Mouse (Mus musculus) ES-CJ7 (cell line): ENCODE measurements around the gene Dnah11.

Experiments used
- DNase-seq: peaks from one replicate; pipeline ENCODE4 v3.0.0; 2011; ENCODE audit warnings: low read depth, low spot score

The Dnah11 gene

GRCm38 (mm10) chr12:118085291-118085690 lies 113.6 kb downstream of the Dnah11 start:
- DNase-seq, result no peak

DNA sequence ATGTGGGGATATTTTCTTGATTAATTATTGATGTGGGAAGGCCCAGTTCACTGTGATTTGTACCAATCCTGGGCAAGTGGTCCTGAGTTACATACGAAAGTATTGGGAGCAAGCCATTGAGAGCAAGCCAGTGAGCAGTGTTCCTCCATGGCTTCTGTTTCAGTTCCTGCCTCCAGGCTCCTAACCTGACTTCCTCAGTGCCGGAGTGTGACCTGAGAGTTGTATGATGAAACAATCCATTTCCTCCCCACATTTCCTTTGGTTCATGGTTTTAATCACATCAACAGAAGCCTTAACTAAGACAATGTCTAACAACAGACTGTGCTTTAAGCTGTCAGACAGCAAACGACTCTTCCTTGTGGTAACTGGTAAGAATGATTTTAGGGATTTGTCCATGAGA lies 114.0 kb downstream of the Dnah11 start:
- DNase-seq, result no peak

- no peak for DNase-seq
These were observed 114.7 kb downstream of the Dnah11 start for GRCm38 (mm10) chr12:118084134-118084533.

GRCm38 (mm10) chr12:118080441-118080840 lies 118.4 kb downstream of the Dnah11 start:
- no peak for DNase-seq

DNA sequence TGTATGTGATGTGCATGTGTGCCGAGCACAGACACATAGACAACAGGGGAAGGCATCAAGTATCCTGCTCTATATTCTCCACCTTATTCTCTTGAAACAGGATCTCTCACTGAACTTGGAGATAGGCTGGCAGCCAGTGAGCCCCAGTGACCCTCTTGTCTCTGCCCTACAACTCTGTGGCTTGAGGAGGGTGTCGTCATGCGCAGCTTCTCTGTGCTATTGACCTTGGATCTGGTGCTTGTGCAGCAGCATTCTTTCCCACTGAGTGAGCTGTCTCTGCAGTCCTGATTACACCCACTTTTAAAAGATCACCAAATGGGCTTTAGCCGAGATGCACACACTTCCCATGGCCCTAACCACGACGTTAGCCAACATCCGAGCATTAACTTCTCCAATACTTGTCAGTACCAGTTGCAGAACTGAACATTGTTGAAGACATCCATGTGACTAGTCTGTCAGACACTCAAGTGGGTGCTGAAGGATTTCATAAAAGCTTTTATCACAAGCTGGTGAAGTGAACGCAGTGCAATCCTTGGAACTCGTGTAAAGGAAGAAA lies 120.3 kb downstream of the Dnah11 start:
- DNase-seq, result no peak

- no peak for DNase-seq
These were observed 122.0 kb downstream of the Dnah11 start for GRCm38 (mm10) chr12:118076802-118077201.

- no peak for DNase-seq
These were observed 126.5 kb downstream of the Dnah11 start for GRCm38 (mm10) chr12:118072181-118072872.

DNA sequence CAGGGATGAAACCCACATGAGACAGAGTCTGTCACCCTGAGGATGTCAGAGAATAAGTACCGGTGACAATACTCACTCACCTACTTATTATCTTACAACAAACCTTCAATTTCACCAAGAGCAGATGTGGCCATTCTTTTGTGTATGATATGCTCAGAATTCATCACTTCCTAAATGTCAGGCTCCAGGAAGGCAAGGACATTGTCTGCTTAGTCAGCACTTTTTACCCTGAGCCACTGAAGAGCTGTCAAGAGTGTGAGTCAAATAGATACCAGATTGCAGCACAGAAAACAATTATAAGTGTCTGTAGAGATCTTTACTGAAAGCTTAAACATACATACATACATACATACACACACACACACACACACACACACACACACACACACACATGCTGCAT lies 127.2 kb downstream of the Dnah11 start:
- DNase-seq, result no peak

GRCm38 (mm10) chr12:118068785-118069184 lies 130.1 kb downstream of the Dnah11 start:
- DNase-seq, result no peak

DNA sequence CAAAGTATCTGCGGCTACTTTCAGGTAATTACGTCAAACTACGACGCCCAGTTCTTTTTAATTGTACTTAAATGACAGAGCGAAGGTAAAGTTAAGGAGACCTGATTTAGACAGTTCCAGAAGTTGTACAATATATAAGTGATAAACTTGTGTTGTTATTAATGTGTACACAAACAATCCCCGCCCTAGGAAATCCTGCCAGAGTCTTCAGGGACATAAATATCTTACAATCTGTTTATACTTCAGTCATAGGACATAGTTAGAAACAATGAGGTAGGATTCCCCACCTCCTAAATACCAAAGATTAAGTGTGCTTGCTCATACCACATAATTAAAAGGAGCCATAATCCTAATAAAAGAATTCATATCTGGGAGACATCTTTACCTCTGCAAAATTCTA lies 136.5 kb downstream of the Dnah11 start:
- DNase-seq, result no peak

DNA sequence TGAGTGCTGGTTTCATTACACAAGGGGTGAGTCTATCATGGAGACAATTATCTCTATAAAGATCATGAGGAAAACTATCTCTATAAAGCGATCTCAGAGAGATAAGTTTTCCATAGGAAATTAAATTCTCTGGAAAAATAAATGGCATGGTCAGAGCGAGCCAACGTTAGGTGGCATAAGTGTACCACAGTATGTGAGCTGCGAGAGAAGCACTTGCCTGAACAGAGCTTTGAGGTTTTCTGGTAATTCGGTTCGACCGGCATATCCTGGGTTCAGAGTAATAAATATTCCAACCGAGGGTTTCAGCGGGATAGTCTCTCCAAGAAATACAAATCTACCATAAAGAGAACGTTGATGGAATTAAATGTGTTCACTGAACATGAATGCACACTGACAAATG lies 142.0 kb downstream of the Dnah11 start:
- DNase-seq, result no peak

- no peak for DNase-seq
These were observed 153.5 kb downstream of the Dnah11 start for GRCm38 (mm10) chr12:118045381-118045780.

DNA sequence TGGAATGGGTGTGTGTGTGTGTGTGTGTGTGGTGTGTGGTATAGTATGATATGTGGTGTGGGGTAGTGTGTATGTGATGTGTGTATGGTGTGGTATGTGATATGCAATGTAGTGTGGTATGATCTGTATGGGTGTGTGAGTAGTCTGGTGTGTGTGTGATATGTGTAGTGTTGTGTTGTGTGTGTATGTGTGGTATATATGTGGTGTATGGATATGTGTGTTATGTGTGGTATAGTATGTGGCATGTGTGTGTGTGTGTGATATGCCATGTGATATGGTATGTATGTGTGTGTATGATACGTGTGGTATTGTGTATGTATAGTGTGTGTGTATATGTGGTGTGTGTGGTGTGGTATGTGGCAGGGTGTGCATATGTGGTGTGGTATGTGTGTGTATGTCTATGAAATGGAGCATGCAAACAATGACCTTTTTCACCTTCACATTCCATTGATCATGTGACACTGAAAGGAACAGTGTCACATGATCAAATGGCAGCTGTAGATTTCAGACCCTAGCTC lies 155.7 kb downstream of the Dnah11 start:
- DNase-seq, result no peak

DNA sequence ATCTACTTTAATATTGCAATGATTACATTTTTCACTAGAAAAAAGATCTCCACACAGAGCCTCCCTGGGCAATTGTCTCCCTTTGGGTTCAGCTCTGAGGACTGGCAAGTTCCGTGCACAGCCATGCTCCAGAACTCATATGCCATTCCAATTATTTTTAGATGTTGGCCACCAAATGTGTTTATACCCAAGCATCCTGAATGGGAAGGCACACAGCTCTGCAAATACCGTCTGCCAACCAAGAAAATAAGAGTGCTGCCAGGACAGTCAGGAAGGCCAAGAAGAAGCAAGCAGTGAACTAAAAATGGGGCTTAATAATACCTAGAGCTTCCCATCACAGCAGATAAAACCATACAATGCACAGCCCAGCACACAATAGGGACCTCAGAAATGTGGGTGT lies 156.6 kb downstream of the Dnah11 start:
- DNase-seq, result no peak

DNA sequence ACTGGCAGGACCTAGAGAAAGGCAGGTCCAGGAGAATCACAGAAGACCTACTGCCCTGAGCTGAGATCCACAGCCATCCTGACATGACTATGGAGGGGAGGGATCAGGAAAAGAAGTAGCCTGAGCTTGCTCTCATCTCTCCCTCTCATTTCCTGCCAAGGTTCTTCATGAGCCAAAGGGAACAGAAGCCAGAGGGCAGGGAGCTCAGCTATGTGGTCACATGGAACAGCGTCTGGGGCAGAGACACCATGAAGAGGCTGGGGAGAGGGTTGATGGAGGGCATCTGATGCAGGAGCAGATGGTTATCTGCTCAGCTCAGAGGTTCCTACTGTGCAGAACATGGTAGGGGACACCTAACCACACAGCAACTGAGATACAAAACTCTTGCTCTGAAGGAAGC lies 163.9 kb downstream of the Dnah11 start:
- no peak for DNase-seq

DNA sequence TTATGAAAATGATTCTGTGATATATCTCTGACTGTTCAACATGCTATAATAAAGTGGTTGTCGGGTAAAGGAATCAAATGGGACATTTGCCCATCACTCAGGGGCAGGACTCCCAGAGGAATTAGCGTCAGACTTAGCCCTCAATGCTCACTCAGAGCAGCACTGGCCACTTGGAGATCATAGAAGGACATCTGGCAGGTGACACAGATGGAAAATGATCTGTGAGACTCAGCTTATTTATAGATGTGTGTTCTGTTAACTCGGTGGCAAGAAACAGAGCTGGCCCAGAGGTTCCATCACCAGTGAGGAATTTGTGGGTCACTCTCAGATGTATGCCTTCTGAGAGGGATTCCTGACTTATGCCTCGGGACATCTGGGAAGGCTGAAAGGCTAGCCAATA lies 173.1 kb downstream of the Dnah11 start:
- no peak for DNase-seq

- no peak for DNase-seq
These were observed 179.9 kb downstream of the Dnah11 start for GRCm38 (mm10) chr12:118018936-118019335.

GRCm38 (mm10) chr12:118013872-118014271 lies 185.0 kb downstream of the Dnah11 start:
- DNase-seq, result no peak

- DNase-seq, result no peak
These were observed 186.9 kb downstream of the Dnah11 start for GRCm38 (mm10) chr12:118011921-118012320.

- peak; percentile 6 for DNase-seq
These were observed 203.9 kb downstream of the Dnah11 start for GRCm38 (mm10) chr12:117994938-117995337.

DNA sequence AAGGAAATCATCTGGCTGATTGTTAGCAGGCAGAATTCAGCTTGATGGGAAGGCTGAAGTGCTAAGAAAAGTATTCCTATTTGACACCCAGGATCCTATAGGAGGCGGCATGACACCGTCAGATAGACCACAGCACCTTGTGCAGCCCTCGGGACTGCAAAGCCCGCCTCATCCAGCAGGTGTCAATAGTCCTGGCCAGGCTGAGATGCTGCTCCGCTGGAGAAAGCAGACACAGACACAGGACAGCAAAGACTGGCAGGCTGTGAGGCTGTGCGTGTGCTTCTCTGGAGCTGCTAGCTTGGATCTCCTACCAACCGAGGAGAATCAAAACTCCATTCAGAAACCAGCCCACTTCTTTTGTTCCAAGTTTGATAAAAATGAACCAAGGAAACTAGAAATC lies 205.3 kb downstream of the Dnah11 start:
- DNase-seq, result peak; percentile 87

DNA sequence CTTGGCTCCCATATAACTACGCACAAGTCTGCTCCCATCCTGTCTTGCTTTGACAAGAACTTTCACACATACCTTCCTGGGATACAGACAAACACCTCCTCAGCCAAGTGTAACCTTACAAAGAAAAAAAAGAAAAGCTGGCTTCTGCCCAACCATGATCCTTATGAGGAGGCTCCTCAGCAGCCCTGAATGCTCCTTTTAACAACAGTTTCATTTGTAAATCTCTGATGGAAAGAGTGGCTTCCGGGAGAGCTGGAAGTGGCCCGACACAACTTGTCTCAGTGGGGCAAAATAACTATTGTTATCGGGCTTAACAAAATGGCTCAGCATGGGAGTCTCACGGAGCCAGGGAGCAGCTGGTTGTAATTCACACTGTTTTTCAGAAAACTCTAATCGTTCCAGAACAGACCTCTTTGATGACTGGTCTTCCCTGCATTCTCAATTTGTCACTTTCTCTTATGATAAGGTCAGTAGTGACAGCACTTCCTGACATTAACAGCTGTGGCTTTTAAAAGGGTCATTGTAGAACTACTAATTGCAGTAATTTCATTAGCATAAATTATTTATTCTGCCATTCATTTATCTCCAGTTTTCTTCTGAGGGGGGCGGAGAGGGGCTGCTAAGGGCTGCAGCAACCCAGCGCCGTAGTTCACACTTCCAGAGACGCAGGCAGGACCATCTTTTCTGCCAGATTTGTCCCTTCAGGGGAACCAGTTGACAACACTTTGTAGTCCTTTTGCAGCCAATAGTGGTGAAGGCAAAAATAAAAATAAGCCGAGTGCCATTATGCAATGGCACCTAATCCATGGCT lies 209.6 kb downstream of the Dnah11 start:
- DNase-seq, result peak; percentile 9

DNA sequence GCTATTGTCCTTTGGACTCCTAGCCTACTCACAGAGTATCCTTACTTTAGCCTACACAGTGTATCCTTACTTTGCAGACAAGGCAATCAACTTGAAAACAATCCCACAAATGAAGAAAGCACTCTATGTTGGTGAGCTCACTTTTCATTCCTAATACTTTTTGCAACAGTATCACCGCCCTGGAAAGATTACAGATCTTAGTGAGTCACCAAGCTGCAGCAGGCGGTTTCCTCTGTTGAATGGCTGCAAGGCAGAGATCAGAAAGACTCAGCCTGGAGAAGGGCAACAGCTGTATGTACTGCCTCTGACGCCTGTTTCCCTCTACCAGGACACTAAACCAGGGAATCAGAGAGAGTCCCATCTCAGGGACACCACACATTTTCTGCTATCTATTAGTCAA lies 218.5 kb downstream of the Dnah11 start:
- no peak for DNase-seq
